Mouse (Mus musculus) heart, postnatal 25 days (tissue): ENCODE results near the gene Msh5. TPM values are rescaled to one million over a fixed set of nuclear protein-coding genes. Genes with fewer than 3 reads are reported as not detected.

Source experiments
- DNase-seq: peaks from one replicate; pipeline ENCODE4 v3.0.0; 2022; ENCODE audit warnings: low spot score
- intact Hi-C: fragments of 180-260 bp; cut with DNase I; formaldehyde crosslinking; loops from one replicate; pipeline ENCODE4 v1.15.1; 2025
- total RNA-seq, 2 experiments: library from RNA; stranded (reverse); gene quantifications; 2 replicates each; pipeline ENCODE4 v1.2.3; 2021

The Msh5 gene
- total RNA-seq, 2 experiments from 2014 or later: 0.57 to 1.3 TPM

DNA sequence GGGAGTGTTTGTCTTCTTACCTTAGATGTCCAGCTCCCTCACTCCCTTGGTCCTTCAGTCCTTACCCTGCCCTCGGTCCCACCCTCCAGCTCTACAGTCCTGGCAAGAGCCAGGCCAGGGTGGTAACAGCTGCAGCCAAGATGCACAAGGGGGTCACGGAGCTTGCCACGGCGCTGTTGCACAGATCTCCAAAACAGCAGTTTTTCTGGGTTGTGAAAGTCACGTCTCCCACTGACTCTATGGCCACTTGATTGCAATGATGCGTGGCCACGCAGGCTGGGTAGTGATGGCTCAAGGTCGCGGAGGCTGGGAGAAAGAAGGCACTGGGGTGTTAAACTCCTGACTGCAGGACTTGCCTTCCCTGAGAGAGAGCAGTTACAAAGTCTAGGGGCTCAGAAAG, 24.9 kb upstream of the Msh5 start:
- DNase-seq: no peak
- intact Hi-C loops: no loop called here

DNA sequence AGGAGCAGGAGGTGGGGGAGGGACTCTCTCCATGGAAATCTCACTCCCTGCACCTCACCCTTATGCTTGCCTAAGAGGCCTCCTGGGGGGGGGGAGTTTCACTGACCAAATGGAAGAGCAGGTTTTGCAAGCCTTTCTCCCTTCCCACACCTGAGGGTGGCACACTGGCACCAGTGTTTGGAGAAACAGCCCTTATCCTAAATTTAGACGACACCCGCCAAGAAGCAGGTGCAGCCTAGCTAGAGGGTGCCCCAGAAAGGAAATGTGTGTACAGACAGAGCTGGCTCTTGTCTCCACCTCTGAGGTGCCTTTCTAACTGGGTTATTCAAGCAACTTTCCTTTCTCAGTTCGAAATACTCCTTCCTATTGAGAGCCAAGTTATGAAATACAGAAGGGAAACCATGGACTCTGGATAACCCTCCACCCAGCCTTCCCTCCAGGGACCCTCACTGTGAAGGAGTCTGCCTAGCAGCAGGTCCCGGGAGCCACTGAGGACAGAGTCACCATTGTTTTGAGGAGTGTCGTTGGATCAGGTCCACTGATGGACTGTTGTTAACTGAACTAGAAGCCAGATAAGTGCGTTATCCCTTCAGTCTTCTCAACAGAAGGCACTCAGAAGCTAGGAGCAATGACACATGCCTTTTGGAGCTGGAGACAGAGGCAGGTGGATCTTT, 24.1 kb upstream of the Msh5 start:
- intact Hi-C loops: no loop called here
- no peak for DNase-seq

DNA sequence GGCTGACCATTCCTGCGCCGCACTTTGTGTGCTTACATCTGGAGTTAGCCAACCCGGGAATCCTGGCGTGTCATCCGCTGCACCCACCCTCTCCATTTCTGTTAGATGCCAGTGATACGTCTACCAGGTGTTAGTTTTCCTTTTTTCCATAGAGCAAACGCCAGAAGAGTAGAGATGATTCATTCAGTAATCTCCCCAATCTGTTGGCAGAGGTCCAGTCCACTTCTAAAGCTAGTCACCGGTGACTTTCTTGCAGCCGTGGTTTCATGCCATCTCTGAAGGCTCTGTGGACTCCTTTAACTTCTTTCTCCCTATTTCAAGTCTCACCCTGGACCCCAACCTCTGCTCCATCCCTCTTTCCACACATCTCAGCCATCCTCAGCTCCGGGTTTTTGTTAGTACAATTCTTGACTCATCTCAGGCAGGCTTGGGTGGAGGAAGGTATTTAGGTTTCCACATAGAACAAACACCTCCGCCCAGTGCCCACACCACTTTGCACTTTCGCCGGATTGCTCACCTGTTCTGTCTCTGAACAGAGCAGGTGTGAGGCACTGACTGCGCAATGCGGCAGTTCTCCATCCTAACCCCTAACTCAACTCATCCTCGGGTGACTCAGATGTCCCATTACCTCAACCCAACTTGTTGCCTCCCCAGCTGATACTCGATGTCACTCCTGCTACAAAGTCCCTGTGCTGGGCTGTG, 21.8 kb upstream of the Msh5 start:
- intact Hi-C loops: no loop called here
- no peak for DNase-seq

DNA sequence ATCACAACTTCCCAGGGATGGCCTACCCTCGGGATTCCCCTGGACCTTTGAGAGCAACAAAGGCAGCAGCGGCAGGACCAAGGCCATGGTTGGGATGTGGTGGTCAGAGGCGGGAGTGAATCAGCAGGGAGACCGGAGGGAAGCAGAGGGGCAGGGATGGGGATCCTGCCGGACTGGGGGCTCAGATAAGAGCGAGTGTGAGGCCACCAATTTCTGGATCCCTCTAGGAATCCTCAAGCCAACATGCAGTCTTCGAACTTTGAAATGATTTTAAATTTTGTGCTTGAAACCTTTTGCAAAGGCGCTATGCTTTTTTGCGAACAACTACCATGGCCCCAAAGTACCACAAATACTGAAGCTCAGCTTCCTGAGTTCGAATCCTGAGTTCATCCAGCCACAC, 19.5 kb upstream of the Msh5 start, which contains the start of gene Mpig6b:
TSS of gene Mpig6b (minus strand) at position 101 of the 400 bp plus-strand sequence.
- intact Hi-C loops: no loop called here
- DNase-seq: no peak

DNA sequence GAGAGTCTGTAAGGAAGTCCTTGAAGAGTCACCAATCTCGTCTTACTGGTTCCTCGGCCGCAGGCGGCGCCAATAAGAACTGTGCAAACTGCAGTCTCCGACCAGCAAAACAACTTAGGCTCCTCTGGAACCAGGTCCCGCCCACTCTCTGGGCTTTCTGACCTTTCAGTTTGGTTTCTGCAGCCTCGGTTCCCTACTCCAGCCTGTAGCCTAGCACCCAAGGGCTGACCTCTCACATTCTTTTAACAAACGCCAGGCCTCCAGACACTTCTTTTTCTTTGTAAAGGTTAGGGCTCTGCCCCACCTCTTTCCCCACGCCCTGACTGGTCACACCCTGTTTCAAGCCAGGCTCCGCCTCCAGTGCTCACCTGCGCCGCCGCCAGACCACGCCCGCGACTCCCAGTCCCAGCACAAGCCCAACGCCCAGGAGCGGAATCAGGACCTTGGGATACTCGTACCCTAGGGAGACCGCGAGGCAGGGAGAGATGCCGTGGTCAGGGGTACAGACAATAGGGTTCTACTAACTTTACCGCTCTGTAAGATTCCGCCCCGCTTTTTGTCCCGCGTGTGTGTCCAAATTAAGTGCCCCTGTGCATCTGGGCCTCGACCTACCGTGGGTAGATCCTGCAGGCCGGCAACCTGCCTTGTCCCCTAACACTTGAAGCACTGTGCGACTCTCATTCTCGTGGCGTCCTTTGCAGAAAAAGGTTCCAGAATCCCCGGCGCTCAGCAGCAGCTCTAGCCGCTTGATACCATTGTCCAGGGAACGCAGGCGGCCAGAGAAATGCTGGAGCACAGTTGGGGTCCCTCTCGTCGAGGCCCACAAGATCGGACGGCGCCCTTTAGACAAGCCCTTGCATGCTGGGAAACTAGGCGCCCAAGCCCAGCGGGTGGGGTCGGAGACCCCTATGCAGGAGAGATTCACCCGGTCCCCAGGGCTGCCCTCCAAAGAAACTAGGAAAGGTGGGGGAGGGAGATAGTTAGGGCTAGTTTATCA, 18.7 kb upstream of the Msh5 start, which contains the start of gene Ly6g6c:
TSS of gene Ly6g6c (plus strand) at position 438 of the 997 bp plus-strand sequence.
- no peak for DNase-seq
- intact Hi-C loops: no loop called here

DNA sequence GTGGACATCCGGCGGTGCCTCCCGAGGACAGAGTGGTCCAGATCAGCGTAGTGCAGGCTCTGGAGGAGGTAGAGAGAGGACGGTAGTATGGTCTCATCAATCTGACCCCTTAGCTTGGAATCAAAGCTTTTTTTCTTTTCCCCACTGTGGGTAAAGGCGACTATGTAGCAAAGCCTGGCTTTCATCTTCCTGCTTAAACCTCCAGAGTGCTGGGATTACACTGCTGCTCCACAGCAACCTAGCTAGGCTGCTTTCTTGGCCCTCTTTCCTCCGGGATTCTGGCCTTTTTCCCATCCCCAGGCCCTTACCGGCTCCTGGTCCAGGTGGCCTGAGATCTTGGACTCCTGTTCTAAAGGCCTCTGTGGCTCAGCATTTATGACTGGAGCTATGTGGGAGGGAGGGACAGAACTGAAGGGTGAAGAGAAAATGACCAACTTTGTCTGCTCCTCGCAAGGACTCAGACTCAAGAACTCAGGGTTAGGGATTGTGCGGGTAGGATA, 17.9 kb upstream of the Msh5 start:
- intact Hi-C loops: no loop called here
- no peak for DNase-seq

DNA sequence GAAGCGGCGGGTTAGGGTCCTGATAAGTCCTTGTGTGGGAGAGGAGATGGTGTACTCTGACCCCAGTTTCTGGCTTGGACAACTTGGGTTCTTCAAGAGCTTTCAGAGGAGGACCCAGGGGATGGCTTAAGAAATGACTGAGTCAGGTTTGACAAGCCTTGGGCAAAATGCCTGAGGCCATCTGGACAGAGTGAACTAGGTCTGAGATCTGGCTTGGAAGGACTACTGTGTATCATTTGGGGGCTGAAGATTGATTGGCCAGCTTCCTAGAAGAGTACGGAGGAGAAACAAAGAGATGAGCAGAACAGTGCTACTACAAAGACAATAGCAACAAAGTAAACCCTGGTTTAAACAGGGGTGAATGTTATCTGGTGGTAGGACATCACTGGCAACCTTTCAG, 16.9 kb upstream of the Msh5 start:
- intact Hi-C loops: no loop called here

GRCm38 (mm10) chr17:35061299-35061698, 14.8 kb upstream of the Msh5 start:
- no peak for DNase-seq
- intact Hi-C loops: no loop called here

More for the DNA sequence above, 16.9 kb upstream of the Msh5 start:
- DNase-seq: no peak

GRCm38 (mm10) chr17:35060737-35061297, 14.3 kb upstream of the Msh5 start:
- DNase-seq: no peak
- intact Hi-C loops: no loop called here

- intact Hi-C loops: no loop called here
- DNase-seq: no peak
Observed at GRCm38 (mm10) chr17:35060071-35060470, 13.5 kb upstream of the Msh5 start.

DNA sequence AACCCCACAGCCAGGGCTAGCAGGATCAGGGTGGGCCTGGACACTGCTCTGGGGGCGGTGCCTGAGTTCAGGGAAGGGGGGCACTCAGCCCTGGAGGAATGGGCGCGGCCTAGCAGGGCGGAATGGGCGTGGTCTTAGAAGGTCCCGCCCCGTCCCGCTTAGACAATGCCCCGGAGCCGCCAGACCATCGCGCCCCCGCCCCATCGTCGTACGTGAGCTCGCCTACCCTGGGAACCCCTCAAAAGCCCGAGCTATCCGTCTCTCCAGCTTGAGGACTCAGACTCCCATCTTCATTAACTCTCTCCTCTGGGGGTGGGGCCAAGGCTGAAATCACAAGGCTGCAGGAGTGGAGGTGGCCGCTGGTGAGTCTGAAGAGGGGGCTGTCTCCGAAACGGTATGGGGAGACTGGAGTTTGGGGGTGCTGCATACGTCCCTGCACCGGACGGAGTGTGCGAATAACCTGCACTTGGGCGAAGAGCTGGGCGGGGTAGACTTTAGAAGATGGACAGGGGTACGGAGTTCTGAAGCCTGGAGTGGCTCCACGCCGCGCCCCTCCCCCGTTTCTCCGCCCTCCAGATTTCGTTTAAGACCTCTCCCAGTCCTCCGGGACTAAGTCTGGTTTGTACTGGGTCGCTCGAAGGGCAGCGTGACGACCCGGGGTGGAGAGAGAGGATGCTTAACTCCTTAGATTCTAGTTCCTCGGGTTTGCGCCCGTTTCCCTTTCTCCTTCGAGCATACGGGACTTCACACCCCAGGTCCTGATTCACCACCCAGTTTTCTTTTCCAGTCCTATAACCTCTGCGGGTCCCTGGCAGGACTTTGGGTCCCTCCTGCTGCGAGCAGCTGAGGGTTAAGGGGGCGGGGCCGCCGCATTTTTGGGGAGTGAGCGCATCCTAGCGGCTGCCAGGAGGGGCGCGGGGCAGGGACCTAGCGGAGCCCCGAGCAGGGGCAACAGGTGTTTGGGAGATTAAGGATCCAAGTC, 12.7 kb upstream of the Msh5 start, which contains the start of gene Ddah2:
TSS of gene Ddah2 (plus strand) at position 125 of the 982 bp plus-strand sequence.
- DNase-seq: peak; percentile 89
- intact Hi-C loops: loop anchor here (1.0 kb wide), 1 partner anchor 38 kb away; no protein-coding TSS in a partner anchor

DNA sequence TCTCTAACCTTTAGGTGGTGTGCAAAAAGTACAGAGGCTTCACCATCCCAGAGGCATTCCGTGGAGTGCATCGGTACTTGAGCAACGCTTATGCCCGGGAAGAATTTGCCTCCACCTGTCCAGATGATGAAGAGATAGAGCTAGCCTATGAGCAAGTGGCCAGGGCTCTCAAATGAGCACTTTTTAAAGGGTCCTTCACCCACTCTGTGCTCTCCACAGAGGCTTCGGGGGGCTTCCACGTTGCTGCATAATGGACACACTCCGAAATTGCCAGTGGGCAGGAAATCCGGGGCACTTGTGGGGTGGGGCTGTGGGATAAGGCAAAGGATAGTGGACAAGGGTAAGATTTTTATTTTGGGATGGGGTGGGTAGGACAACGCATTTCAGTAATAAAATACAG, 11.8 kb upstream of the Msh5 start:
- intact Hi-C loops: no loop called here
- no peak for DNase-seq

GRCm38 (mm10) chr17:35057090-35057489, 10.5 kb upstream of the Msh5 start:
- DNase-seq: no peak
- intact Hi-C loops: no loop called here

GRCm38 (mm10) chr17:35055691-35056495, 9.3 kb upstream of the Msh5 start:
- DNase-seq: no peak
- intact Hi-C loops: no loop called here

DNA sequence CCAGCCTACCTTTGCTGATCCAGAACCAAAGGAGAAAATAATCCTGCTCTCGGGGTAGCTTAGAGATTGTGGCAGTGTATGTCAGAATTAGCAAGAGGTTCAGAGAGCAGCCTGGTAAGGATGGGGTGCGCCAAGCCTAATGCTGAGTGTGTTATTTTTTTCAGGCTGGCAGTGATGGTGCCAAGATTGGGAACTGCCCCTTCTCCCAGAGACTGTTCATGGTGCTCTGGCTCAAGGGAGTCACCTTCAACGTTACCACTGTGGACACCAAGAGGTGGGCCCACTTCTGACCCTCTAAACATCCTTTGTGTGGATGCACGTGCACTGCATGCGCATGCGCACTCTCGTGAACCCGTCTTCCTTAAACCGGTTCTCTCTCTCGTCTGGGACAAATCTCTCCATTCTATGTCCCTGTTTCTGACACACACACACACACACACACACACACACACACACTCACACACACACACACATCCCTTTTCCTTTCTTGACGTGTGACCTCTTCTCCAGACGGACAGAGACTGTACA, 5.8 kb upstream of the Msh5 start:
- intact Hi-C loops: no loop called here

DNA sequence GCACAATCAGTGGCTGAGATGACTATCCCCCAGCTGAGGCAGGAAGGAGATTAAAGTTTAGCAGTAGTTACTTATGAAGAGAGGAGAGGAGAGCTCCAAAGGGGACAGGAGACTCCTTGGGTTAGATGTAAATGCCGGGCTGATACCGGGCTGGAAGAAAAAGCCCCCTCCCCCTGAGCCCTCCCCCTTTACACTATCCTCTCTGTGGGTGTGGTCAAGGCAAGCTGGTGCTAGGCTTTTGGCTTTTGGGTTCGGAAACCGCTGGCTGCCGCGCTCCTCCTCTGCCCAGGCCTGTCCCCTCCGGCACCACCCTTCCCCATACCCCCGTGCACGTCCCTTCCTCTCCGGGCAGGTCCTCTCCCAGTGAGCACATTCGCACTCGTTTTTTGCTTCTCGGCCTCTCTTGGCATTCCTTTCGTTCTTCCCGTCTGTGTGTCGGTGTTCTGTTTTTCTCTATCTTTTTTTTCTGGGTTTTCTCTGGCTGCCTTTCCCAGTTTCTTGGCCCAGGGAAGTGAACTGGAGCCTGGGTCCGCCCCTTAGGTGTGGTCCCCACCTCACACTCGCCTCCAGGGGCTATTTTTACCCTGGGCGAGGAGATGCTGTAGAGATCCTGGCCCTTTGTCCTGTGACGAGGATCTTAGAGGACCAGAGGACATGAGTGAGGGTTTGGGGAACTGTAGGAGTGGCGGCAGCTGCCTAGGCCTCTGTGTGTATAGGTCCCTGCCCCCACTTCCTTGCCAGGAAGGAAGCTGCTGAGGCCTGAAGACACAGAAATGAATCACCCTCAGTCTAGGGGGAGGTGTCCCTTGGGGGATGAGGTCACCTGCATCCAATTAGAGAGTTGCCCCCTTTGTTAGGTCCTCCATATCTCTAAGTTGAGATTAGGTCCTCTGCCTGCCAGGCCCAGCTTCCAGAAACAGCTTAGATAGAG, 4.9 kb upstream of the Msh5 start:
- intact Hi-C loops: no loop called here
- DNase-seq: peak; percentile 87

More for the DNA sequence above, 5.8 kb upstream of the Msh5 start:
- no peak for DNase-seq
